Mouse (Mus musculus) liver, adult 2 months (tissue): Measurements from ENCODE around the gene Ddost.
A peak's percentile ranks its signal among the peaks of the same experiment; 100 is the strongest.

ENCODE experiments used
- CTCF ChIP-seq: fragments of 200-500 bp; IDR thresholded peaks from 2 replicates; pipeline ENCODE4 v1.5.1; 2011; ENCODE audit warnings: low read depth, low read length, control low read depth
- POLR2A ChIP-seq: fragments of 200-500 bp; IDR thresholded peaks from 2 replicates; pipeline ENCODE4 v1.6.1; 2011; ENCODE audit warnings: low read length, control low read depth; ENCODE audit not compliant: insufficient read depth; ENCODE audit errors: extremely low read depth

DNA sequence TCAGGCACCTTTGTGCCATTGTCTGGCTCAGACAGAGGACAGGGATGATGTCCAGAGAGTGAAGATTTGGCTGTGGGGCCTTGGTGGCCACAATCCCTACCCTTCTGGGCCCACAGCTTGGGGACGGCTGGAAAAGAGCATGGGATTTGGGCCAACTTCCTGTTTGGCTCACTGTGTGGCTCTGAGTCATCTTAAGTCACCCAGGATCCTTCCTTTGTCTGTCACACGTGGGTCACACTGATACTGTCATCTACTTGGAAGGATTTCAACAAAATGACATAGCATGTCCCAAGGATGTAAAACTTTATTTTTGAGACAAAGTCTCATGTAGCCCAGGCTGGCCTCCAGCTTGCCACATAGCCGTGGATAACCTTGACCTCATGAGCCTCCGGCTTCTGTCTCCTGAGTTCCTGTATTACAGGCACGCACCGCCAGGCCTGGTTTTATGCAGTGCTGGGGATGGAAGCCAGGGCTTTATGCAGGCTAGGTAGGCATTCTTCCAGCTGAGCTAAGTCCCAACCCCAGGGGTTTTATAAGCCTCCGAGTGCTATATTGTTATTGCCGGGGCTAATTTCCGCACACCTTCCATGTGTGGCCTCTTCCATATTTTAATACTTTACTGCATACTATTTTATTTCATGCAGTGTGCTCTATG is 40.5 kb downstream of the Ddost start:
- TF ChIP-seq CTCF (0 out of 2 replicates have a peak, but pooled peaks have one; percentile 6), POLR2A (no peak)
